Mouse (Mus musculus) C2C12 (cell line): ENCODE results near the gene Car10. TPM values are rescaled to one million over a fixed set of nuclear protein-coding genes. Genes with fewer than 3 reads are reported as not detected.

Experiments
- H3K27me3 ChIP-seq: one replicate; pipeline ENCODE4 v1.6.1; 2011; ENCODE audit not compliant: control insufficient read depth, insufficient read depth, insufficient read length
- H3K36me3 ChIP-seq: one replicate; pipeline ENCODE4 v1.6.1; 2011; ENCODE audit not compliant: control insufficient read depth, insufficient read depth
- H3K4me3 ChIP-seq: one replicate; pipeline ENCODE4 v1.5.1; 2011; ENCODE audit warnings: mild to moderate bottlenecking, control low read depth; ENCODE audit not compliant: poor library complexity, insufficient read depth, severe bottlenecking
- H3K79me2 ChIP-seq: one replicate; pipeline ENCODE4 v1.6.1; 2011; ENCODE audit not compliant: control insufficient read depth, insufficient read depth
- H3K79me3 ChIP-seq: one replicate; pipeline ENCODE4 v1.6.1; 2011; ENCODE audit warnings: low read depth, control low read depth
- H3ac ChIP-seq: one replicate; pipeline ENCODE3; 2011; ENCODE audit warnings: low read depth; ENCODE audit not compliant: control insufficient read depth, insufficient read length
- CEBPB ChIP-seq: IDR thresholded peaks from one replicate; pipeline ENCODE4 v1.6.1; 2011; ENCODE audit warnings: low read depth, mild to moderate bottlenecking, control low read depth, moderate library complexity
- CTCF ChIP-seq: IDR thresholded peaks from one replicate; pipeline ENCODE4 v1.5.1; 2011; ENCODE audit not compliant: control insufficient read depth, insufficient read depth, insufficient read length
- FOSL1 ChIP-seq: IDR thresholded peaks from one replicate; pipeline ENCODE4 v1.8.0; 2011; ENCODE audit warnings: mild to moderate bottlenecking, low read length; ENCODE audit not compliant: poor library complexity, insufficient read depth, severe bottlenecking
- MAX ChIP-seq: IDR thresholded peaks from one replicate; pipeline ENCODE4 v1.6.1; 2011; ENCODE audit warnings: mild to moderate bottlenecking, control low read depth
- MYOD1 ChIP-seq: IDR thresholded peaks from one replicate; pipeline ENCODE4 v1.6.1; 2011; ENCODE audit warnings: low read depth; ENCODE audit not compliant: control insufficient read depth, insufficient read length
- MYOG ChIP-seq: IDR thresholded peaks from one replicate; pipeline ENCODE4 v1.6.1; 2011; ENCODE audit not compliant: control insufficient read depth, insufficient read length; ENCODE audit errors: extremely low read depth
- USF1 ChIP-seq: IDR thresholded peaks from one replicate; pipeline ENCODE4 v1.6.1; 2011; ENCODE audit warnings: low read depth, mild to moderate bottlenecking, control low read depth, moderate library complexity
- polyA plus RNA-seq: library from polyadenylated mRNA; unstranded; fragments of >200 nt; fragmentation: generic; extraction: Trizol; gene quantifications from one replicate; pipeline ENCODE4 v1.2.1, GENCODE M21; 2012; ENCODE audit warnings: missing spikeins

The Car10 gene
- polyA plus RNA-seq, 1 experiment, result not detected

DNA sequence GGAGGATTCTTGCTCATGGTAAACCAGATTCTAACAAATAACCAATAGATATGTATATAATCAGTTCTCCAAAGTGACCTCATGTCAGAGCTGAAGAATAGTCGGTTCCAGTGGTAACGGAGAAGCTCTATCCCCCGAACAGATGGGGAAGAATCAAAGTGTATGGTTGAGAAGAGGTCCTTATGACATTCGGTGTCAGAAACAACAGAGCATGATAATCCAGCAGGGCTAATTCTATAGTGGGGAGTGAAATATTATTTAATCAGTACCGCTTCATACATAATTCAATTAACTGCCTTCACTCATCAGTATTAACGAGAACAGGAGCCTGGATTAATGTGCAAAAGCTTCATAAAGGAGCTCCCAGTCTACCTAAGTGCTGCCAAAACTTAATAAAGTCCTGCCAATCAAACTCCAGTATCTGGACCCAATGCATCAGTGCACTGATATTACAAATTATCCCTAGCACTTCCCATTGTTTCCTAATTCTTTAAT lies 152.0 kb downstream of the Car10 start:
- H3K27me3 ChIP-seq, result no peaks in the 10 kb centered on the region
- TF ChIP-seq MAX, result no peak
- H3K4me3 ChIP-seq, result no peak overlapping the region
- no peak overlapping the region for H3ac ChIP-seq
- no peaks in the 10 kb centered on the region for H3K36me3 ChIP-seq
- H3K79me3 ChIP-seq, result no peaks in the 10 kb centered on the region
- H3K79me2 ChIP-seq, result no peaks in the 10 kb centered on the region

DNA sequence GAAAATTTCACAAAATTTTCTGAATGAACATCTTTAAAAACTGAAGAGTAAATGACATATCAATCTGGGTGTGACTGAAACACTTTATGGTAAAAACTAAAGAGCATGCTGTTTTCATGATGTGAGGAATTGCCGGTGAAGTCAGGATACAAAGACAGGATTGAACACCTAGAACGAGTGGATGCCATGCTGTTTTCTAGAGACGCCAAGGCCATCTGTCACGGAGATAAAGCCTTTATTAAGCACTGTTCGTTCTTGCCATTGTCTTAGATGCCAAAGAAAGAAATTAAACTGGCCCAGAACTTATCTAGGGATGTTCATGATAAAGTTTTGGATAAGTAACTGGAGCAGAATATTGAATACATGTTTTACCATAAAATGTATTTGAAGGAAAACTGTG lies 153.9 kb downstream of the Car10 start:
- no peak overlapping the region for H3K4me3 ChIP-seq
- H3K79me2 ChIP-seq, result no peaks in the 10 kb centered on the region
- H3K27me3 ChIP-seq, result no peaks in the 10 kb centered on the region
- TF ChIP-seq MAX (no peak), CEBPB (no peak), CTCF (no peak), FOSL1 (no peak), MYOG (no peak), MYOD1 (no peak)
- no peaks in the 10 kb centered on the region for H3K79me3 ChIP-seq
- no peaks in the 10 kb centered on the region for H3K36me3 ChIP-seq
- H3ac ChIP-seq, result no peak overlapping the region

DNA sequence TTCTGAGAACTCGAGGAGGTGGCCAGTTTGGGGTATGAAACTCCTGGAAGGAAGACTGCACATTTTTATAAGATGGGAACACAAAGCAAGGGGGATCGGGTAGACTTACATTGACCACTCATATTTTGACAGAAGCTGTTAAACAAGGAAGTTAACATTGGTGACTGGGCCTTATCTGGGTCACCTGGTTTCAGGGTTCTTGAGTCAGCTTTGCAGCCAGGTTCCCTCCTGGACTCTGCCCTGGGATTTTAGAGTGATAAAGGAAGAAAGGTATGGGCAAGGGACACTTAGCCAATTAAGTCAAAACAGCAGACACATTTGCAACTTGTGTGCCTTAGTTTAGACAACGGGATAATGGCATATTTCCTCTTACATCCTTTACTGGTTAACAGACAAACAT lies 166.2 kb downstream of the Car10 start:
- TF ChIP-seq USF1 (no peak), FOSL1 (no peak), CEBPB (no peak), CTCF (no peak), MYOD1 (no peak), MYOG (no peak), MAX (no peak)
- Histone ChIP-seq H3ac (no peak overlapping the region), H3K4me3 (no peak overlapping the region), H3K79me2 (no peaks in the 10 kb centered on the region), H3K27me3 (no peaks in the 10 kb centered on the region), H3K79me3 (no peaks in the 10 kb centered on the region), H3K36me3 (no peaks in the 10 kb centered on the region)

DNA sequence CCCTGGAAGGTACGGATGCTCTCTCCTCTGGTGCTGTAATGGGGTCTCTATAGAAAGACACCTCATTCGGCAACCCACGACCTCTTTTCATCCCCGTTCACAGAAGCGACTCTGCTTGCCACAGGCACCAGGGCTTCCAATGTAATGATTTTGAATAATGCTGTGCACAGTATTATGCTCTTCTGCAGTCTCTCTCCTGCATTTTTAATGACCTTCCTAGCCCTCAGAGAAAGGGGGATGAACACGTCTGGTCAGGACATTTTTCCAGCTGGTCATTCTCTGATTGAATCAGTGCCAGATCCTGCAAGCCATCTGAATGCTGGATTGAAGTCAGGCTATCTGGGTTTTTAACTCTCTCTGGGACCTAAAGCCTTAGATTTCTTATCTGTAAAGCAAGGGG lies 174.2 kb downstream of the Car10 start:
- no peaks in the 10 kb centered on the region for H3K27me3 ChIP-seq

DNA sequence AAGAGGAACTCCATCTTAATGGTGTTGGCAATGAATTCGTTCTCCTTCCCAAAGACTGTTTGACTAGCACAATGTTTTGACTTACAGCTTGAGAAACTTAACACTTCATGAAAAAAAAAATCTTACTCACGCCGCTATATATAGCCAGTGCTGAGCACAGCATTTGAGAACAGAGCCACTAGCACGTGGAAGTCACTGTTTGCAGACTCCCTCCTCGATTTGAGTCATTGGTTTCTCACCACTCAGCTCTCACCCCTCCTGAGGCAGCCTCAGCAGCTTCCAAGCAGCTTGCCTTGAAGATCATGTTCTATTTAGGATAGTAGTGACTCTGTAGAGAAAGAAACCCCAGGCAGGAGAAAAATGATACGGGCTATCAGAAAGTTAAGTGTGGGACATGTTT lies 176.1 kb downstream of the Car10 start:
- Histone ChIP-seq H3K4me3 (no peak overlapping the region), H3ac (no peak overlapping the region), H3K27me3 (no peaks in the 10 kb centered on the region), H3K79me3 (no peaks in the 10 kb centered on the region), H3K36me3 (no peaks in the 10 kb centered on the region), H3K79me2 (no peaks in the 10 kb centered on the region)
- TF ChIP-seq MAX, result no peak
- TF ChIP-seq MYOD1, result no peak
- TF ChIP-seq CTCF, result no peak
- TF ChIP-seq MYOG, result no peak
- no peak for TF ChIP-seq CEBPB
- no peak for TF ChIP-seq FOSL1
- TF ChIP-seq USF1, result no peak

More for the DNA sequence above, 174.2 kb downstream of the Car10 start:
- no peaks in the 10 kb centered on the region for H3K79me3 ChIP-seq
- no peak for TF ChIP-seq MYOG
- no peak for TF ChIP-seq FOSL1
- no peak for TF ChIP-seq CTCF
- no peak for TF ChIP-seq USF1
- TF ChIP-seq CEBPB, result no peak
- no peak for TF ChIP-seq MAX
- TF ChIP-seq MYOD1, result no peak
- H3K4me3 ChIP-seq, result no peak overlapping the region
- no peak overlapping the region for H3ac ChIP-seq
- no peaks in the 10 kb centered on the region for H3K36me3 ChIP-seq
- H3K79me2 ChIP-seq, result no peaks in the 10 kb centered on the region

DNA sequence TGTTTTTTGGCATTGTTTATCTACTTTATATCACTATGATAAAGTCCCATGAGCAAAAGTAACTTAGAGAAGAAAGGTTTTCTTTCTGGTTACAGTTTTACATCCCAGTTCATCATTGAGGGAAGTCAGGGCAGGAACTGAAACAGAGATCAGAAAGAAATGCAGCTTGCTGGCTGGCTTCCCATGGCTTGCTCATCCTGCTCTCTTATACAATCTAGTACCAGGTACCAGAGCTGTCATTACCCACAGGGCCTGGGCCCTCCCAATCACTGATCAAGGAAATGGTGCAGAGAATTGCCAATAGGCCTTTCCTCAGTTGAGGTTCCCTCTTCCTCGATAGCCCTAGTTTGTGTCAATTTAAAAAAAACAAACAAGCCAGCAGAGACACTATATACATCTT lies 195.8 kb downstream of the Car10 start:
- H3ac ChIP-seq, result no peak overlapping the region
- no peaks in the 10 kb centered on the region for H3K36me3 ChIP-seq
- TF ChIP-seq FOSL1 (no peak), MYOD1 (no peak), CTCF (no peak), CEBPB (no peak), USF1 (no peak), MYOG (no peak), MAX (no peak)
- no peaks in the 10 kb centered on the region for H3K79me2 ChIP-seq
- no peaks in the 10 kb centered on the region for H3K27me3 ChIP-seq
- no peaks in the 10 kb centered on the region for H3K79me3 ChIP-seq
- H3K4me3 ChIP-seq, result no peak overlapping the region
